32 mouse cellular contexts compared by ENCODE assay signal in genomic region chr8:116271238-116271637, GRCm38 (mm10).
DNase-seq lines count a peak whose midpoint lies in the region; ATAC-seq and TF ChIP-seq lines count a peak whose summit lies in the region.
"Had no signal": no experiment of that assay in that cellular context is flagged by ENCODE, and none has a peak within 500 bp of the region (broad histone marks: within the 10 kb centered on the region; RNA-seq: fewer than 3 reads in every experiment).

No protein-coding gene starts in this region.

- no peak for TF ChIP-seq CTCF in liver, adult 2 months (IDR thresholded peaks at IDR 0.05; ENCODE audit: low read depth, low read length)

- no peak for ATAC-seq in liver, embryonic 12.5 days
- ATAC-seq: forebrain, embryonic 16.5 days; inflammation-experienced regulatory T-cells, adult 6 months; lung, postnatal 0 days had no signal

- WGBS in liver, adult 2 months: 84% methylated on average over 6 of the region's 6 CpGs
- 80% methylated on average over 6 of the region's 6 CpGs for WGBS in liver, embryonic 12.5 days (ENCODE audit: insufficient replicate concordance)

- no peaks in the 10 kb centered on the region for H3K36me3 ChIP-seq in liver, adult 2 months (ENCODE audit: control insufficient read depth, insufficient read depth, low read length)
- H3K36me3 ChIP-seq in liver, embryonic 12.5 days: no peaks in the 10 kb centered on the region
- H3K36me3 ChIP-seq: G1E; heart, embryonic 13.5 days; hindbrain, embryonic 15.5 days; limb, embryonic 13.5 days; liver, embryonic 13.5 days; midbrain, embryonic 12.5 days; neural tube, embryonic 13.5 days had no signal

- peak; percentile 16 for DNase-seq in gastrocnemius, adult 18-20 months (ENCODE audit: low spot score)
- no peak for DNase-seq in gastrocnemius, adult 8-10 months (ENCODE audit: low spot score in 2 of 2)
- peak; percentile 67 for DNase-seq in liver, adult 2 months (ENCODE audit: extremely low read depth, low read depth, low spot score)
- DNase-seq in kidney, postnatal 10 days: peak; percentile 12
- DNase-seq in adrenal gland, postnatal 14 days: no peak
- DNase-seq in urinary bladder, postnatal 10 days (ENCODE audit: low spot score): no peak
- no peak for DNase-seq in cerebellum, postnatal 10 days
- DNase-seq: adrenal gland, postnatal 10 days; cerebellum, adult 11-12 months; cerebellum, adult 9-11 months; gastrocnemius, postnatal 36 days; heart, adult 2 months; liver, embryonic 13.5 days; lung, adult 18-20 months; lung, postnatal 4 days; thymus, adult 18-20 months; thymus, postnatal 36 days had no signal

- no peaks in the 10 kb centered on the region for H3K9me3 ChIP-seq in liver, embryonic 12.5 days (replicated peaks)
- H3K9me3 ChIP-seq: heart, embryonic 13.5 days; hindbrain, embryonic 15.5 days; liver, embryonic 13.5 days; midbrain, embryonic 12.5 days; neural tube, embryonic 13.5 days had no signal

- H3K4me3 ChIP-seq in liver, adult 2 months (ENCODE audit: insufficient read depth, low read depth, low read length): no peak overlapping the region
- H3K4me3 ChIP-seq in liver, embryonic 12.5 days: no peak overlapping the region
- H3K4me3 ChIP-seq: erythroblast, embryonic 14.5 days; heart, adult 2 months; heart, embryonic 13.5 days; hindbrain, embryonic 15.5 days; left cerebral cortex, adult 2 months; limb, embryonic 13.5 days; liver, embryonic 13.5 days; megakaryocyte, embryonic 14.5 days; midbrain, embryonic 12.5 days; myocyte; neural tube, embryonic 13.5 days had no signal

- peaks cover 7% of the 10 kb centered on the region; the same call in 1 of the 2 replicates for H3K4me1 ChIP-seq in liver, adult 2 months (ENCODE audit: control insufficient read depth, insufficient read depth, low read length)
- H3K4me1 ChIP-seq in liver, embryonic 12.5 days: no peaks in the 10 kb centered on the region
- H3K4me1 ChIP-seq: liver, embryonic 13.5 days; megakaryocyte, embryonic 14.5 days; midbrain, embryonic 12.5 days; neural tube, embryonic 13.5 days had no signal

- TF ChIP-seq POLR2A in liver, adult 2 months (IDR thresholded peaks at IDR 0.05; ENCODE audit: extremely low read depth, insufficient read depth, low read length): no peak

- no peaks in the 10 kb centered on the region for H3K27me3 ChIP-seq in liver, adult 2 months (ENCODE audit: control insufficient read depth, insufficient read depth, low read length)
- H3K27me3 ChIP-seq in liver, embryonic 12.5 days (replicated peaks): no peaks in the 10 kb centered on the region
- H3K27me3 ChIP-seq: heart, embryonic 13.5 days; hindbrain, embryonic 15.5 days; limb, embryonic 13.5 days; liver, embryonic 13.5 days; megakaryocyte, embryonic 14.5 days; midbrain, embryonic 12.5 days; neural tube, embryonic 13.5 days had no signal

- no peaks in the 10 kb centered on the region for H3K79me2 ChIP-seq in liver, adult 2 months (ENCODE audit: control insufficient read depth, insufficient read depth, low read length)

- H3K4me2 ChIP-seq in liver, embryonic 12.5 days: no peak overlapping the region
- H3K4me2 ChIP-seq: heart, embryonic 13.5 days; hindbrain, embryonic 15.5 days; limb, embryonic 13.5 days; liver, embryonic 13.5 days; midbrain, embryonic 12.5 days; neural tube, embryonic 13.5 days had no signal

- no peak overlapping the region for H3K9ac ChIP-seq in liver, adult 2 months (ENCODE audit: low read depth, low read length)
- H3K9ac ChIP-seq in liver, embryonic 12.5 days: no peak overlapping the region
- H3K9ac ChIP-seq: heart, embryonic 13.5 days; hindbrain, embryonic 15.5 days; limb, embryonic 13.5 days; liver, embryonic 13.5 days; midbrain, embryonic 12.5 days; neural tube, embryonic 13.5 days had no signal

- no peak overlapping the region for H3K27ac ChIP-seq in liver, adult 2 months (replicated peaks; ENCODE audit: insufficient read depth, low read depth, low read length)
- H3K27ac ChIP-seq in liver, embryonic 12.5 days: no peak overlapping the region
- H3K27ac ChIP-seq: heart, adult 2 months; heart, embryonic 13.5 days; hindbrain, embryonic 15.5 days; left cerebral cortex, adult 2 months; limb, embryonic 13.5 days; liver, embryonic 13.5 days; midbrain, embryonic 12.5 days; neural tube, embryonic 13.5 days; stomach, postnatal 0 days had no signal

Comparison
In these comparisons a context has a peak if more than half of its experiments do, and no peak if none do; other contexts are left out.
1. DNase-seq: peak in gastrocnemius, adult 18-20 months (single experiment), liver, adult 2 months (single experiment) and kidney, postnatal 10 days (single experiment); none in gastrocnemius, adult 8-10 months (0 of 2), adrenal gland, postnatal 14 days (single experiment), urinary bladder, postnatal 10 days (single experiment) and cerebellum, postnatal 10 days (0 of 2).